Mouse (Mus musculus): ENCODE data around the gene Irs1. TPM values are rescaled to one million over a fixed set of nuclear protein-coding genes. Genes with fewer than 3 reads are reported as not detected.

The Irs1 gene
- polyA plus RNA-seq, 1 experiment from 2014 or later = 3.1 TPM

- no peak overlapping the region for H3K4me2 ChIP-seq (ENCODE audit: low read length)
- peak; percentile 58 for DNase-seq (ENCODE audit: low spot score)
- H3K27me3 ChIP-seq (ENCODE audit: insufficient read depth, low read length) = no peaks in the 10 kb centered on the region
- no peak for ATAC-seq (replicated peaks; ENCODE audit: low FRiP score, low read depth)
- H3K9me3 ChIP-seq (replicated peaks; ENCODE audit: low read length) = no peaks in the 10 kb centered on the region
- 40% methylated on average over 7 of the region's 7 CpGs for WGBS
- H3K4me3 ChIP-seq (replicated peaks; ENCODE audit: low read depth, low read length) = no peak overlapping the region
- no peaks in the 10 kb centered on the region for H3K36me3 ChIP-seq (ENCODE audit: insufficient read depth, low read length)
- no peak overlapping the region for H3K27ac ChIP-seq
- no peaks in the 10 kb centered on the region for H3K4me1 ChIP-seq (replicated peaks; ENCODE audit: insufficient read depth, low read length)
- TF ChIP-seq CTCF (IDR thresholded peaks at IDR 0.05; ENCODE audit: low read depth) = no peak
- H3K9ac ChIP-seq (ENCODE audit: low read depth, low read length) = no peak overlapping the region
Observed at GRCm38 (mm10) chr1:82200636-82201035, 90.6 kb downstream of the Irs1 start.

- no peak overlapping the region for H3K4me2 ChIP-seq (ENCODE audit: low read length)
- H3K36me3 ChIP-seq (ENCODE audit: insufficient read depth, low read length) = no peaks in the 10 kb centered on the region
- H3K27me3 ChIP-seq (ENCODE audit: insufficient read depth, low read length) = no peaks in the 10 kb centered on the region
- H3K9me3 ChIP-seq (replicated peaks; ENCODE audit: low read length) = no peaks in the 10 kb centered on the region
- no peak for TF ChIP-seq CTCF (IDR thresholded peaks at IDR 0.05; ENCODE audit: low read depth)
- DNase-seq (ENCODE audit: low spot score) = peak; percentile 77
- no peak overlapping the region for H3K4me3 ChIP-seq (replicated peaks; ENCODE audit: low read depth, low read length)
- WGBS = 16% methylated on average over 1 of the region's 1 CpGs
- H3K4me1 ChIP-seq (replicated peaks; ENCODE audit: insufficient read depth, low read length) = no peaks in the 10 kb centered on the region
- H3K27ac ChIP-seq = no peak overlapping the region; the same call in 1 of the 2 replicates
- H3K9ac ChIP-seq (ENCODE audit: low read depth, low read length) = no peak overlapping the region
- ATAC-seq (replicated peaks; ENCODE audit: low FRiP score, low read depth) = no peak
Observed at GRCm38 (mm10) chr1:82199918-82200317, 91.3 kb downstream of the Irs1 start.

DNA sequence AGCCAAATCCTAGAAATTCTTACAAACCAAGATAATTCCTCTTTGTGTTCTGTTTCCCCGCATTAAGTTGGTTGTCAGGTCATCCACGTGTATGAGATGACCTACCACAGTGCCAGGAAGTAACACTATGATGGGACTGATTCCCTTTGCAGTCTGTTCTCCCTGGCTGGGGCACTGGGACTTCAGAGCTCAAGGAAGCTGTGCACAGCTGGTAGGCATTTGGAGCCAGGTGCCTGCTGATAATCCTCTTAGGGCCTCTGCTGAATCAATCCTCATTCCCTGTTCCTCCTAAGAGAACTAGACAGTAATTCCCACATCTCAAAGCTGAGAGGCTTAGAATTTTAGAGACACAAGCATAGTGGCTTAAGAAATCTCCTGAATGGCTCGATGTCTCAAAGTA, 99.6 kb downstream of the Irs1 start:
- WGBS = 69% methylated on average over 3 of the region's 3 CpGs
- no peak overlapping the region for H3K27ac ChIP-seq
- no peak overlapping the region for H3K4me2 ChIP-seq (ENCODE audit: low read length)
- ATAC-seq (replicated peaks; ENCODE audit: low FRiP score, low read depth) = no peak
- H3K36me3 ChIP-seq (ENCODE audit: insufficient read depth, low read length) = no peaks in the 10 kb centered on the region
- no peak for TF ChIP-seq CTCF (IDR thresholded peaks at IDR 0.05; ENCODE audit: low read depth)
- no peak overlapping the region for H3K4me3 ChIP-seq (replicated peaks; ENCODE audit: low read depth, low read length)
- H3K4me1 ChIP-seq (replicated peaks; ENCODE audit: insufficient read depth, low read length) = no peaks in the 10 kb centered on the region
- DNase-seq (ENCODE audit: low spot score) = no peak
- no peaks in the 10 kb centered on the region for H3K9me3 ChIP-seq (replicated peaks; ENCODE audit: low read length)
- H3K27me3 ChIP-seq (ENCODE audit: insufficient read depth, low read length) = no peaks in the 10 kb centered on the region
- H3K9ac ChIP-seq (ENCODE audit: low read depth, low read length) = no peak overlapping the region

DNA sequence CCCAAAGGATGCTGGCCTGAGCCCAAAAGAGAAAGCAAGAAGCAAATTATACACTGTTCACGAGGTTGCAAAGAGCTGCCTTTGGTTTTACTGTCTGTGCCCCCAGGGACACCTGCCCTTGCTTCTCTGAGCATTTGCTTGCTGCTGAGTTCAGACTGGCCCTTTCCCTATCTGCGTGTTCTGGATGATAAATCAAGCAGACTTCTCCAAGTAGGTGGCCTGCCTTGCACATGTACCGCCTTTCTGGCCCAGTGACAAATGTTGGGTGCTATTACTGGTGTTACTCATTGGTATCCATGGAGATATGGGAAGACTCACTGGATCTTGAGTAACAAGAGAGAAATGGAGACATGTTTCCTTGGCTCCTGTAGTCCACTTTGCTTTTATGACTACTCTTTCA, 101.7 kb downstream of the Irs1 start:
- H3K36me3 ChIP-seq (ENCODE audit: insufficient read depth, low read length) = no peaks in the 10 kb centered on the region
- no peak overlapping the region for H3K4me2 ChIP-seq (ENCODE audit: low read length)
- DNase-seq (ENCODE audit: low spot score) (peak; percentile 31), ATAC-seq (replicated peaks; ENCODE audit: low FRiP score, low read depth) (no peak)
- H3K27me3 ChIP-seq (ENCODE audit: insufficient read depth, low read length) = no peaks in the 10 kb centered on the region
- no peak for TF ChIP-seq CTCF (IDR thresholded peaks at IDR 0.05; ENCODE audit: low read depth)
- H3K9ac ChIP-seq (ENCODE audit: low read depth, low read length) = no peak overlapping the region
- H3K4me1 ChIP-seq (replicated peaks; ENCODE audit: insufficient read depth, low read length) = no peaks in the 10 kb centered on the region
- no peak overlapping the region for H3K27ac ChIP-seq
- no peaks in the 10 kb centered on the region for H3K9me3 ChIP-seq (replicated peaks; ENCODE audit: low read length)
- 17% methylated on average over 3 of the region's 3 CpGs for WGBS
- H3K4me3 ChIP-seq (replicated peaks; ENCODE audit: low read depth, low read length) = no peak overlapping the region

DNA sequence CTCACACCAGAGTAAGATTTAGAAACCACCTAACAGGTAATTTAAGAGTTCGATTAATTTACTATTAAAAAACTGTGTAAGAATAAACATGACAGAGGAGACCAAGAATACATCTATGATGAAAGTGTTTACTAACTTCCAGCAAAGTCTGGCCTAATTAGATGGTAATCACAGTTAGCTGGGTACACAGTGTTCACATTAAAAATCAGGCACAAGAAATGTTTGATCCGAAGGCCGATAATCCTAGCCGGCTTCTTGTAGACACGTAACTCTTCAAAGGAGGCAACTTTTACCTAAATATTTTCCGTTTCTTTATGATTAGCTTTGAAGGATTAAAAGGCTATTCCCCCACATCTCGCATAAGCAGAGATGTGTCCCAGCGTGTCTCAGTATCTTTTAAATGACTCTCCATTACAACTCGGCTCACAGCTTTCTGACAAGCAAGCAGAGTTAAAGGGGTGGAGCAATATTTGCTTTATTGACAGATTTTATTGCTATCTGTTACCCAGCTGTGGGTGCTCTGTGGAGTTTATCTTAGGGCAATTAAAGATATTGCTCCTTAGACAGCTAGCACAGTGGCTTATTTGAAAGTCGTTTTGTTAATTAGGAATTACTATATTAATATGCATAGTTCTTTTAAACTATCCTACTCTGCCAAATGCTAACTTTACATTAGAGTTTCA, 102.5 kb downstream of the Irs1 start:
- Histone ChIP-seq H3K36me3 (ENCODE audit: insufficient read depth, low read length) (no peaks in the 10 kb centered on the region), H3K4me3 (replicated peaks; ENCODE audit: low read depth, low read length) (no peak overlapping the region), H3K4me2 (ENCODE audit: low read length) (no peak overlapping the region), H3K9me3 (replicated peaks; ENCODE audit: low read length) (no peaks in the 10 kb centered on the region), H3K27ac (no peak overlapping the region), H3K9ac (ENCODE audit: low read depth, low read length) (no peak overlapping the region), H3K27me3 (ENCODE audit: insufficient read depth, low read length) (no peaks in the 10 kb centered on the region), H3K4me1 (replicated peaks; ENCODE audit: insufficient read depth, low read length) (no peaks in the 10 kb centered on the region)
- 70% methylated on average over 10 of the region's 10 CpGs for WGBS
- DNase-seq (ENCODE audit: low spot score) (no peak), ATAC-seq (replicated peaks; ENCODE audit: low FRiP score, low read depth) (no peak)
- no peak for TF ChIP-seq CTCF (IDR thresholded peaks at IDR 0.05; ENCODE audit: low read depth)

DNA sequence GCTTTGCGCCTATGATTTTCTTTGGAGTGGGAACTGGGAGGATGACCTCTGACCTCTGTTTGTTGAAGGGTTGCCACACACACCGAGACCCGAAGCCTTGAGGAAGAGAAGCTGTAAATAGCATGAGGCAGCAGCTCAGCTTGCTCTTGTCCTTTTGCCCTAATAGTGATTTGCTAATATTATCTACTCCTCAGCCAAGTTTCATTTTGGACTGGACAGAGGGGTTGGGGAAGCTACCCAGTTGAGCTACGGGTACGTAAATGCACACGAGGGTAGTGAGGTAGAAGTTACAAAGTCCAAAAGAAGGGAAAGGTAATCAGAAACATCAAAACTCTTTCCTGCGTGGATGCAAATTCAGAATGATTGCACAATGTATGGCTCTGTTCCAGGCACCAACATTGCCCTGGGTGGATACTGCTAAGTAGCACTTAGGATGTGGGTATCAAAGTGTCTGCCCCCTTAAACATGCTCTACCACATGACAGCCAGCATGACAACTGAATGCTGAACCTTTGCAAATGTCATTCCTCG, 107.2 kb downstream of the Irs1 start:
- Histone ChIP-seq H3K9ac (ENCODE audit: low read depth, low read length) (no peak overlapping the region), H3K4me3 (replicated peaks; ENCODE audit: low read depth, low read length) (no peak overlapping the region), H3K4me1 (replicated peaks; ENCODE audit: insufficient read depth, low read length) (no peaks in the 10 kb centered on the region), H3K27me3 (ENCODE audit: insufficient read depth, low read length) (no peaks in the 10 kb centered on the region), H3K4me2 (ENCODE audit: low read length) (no peak overlapping the region), H3K36me3 (ENCODE audit: insufficient read depth, low read length) (no peaks in the 10 kb centered on the region), H3K9me3 (replicated peaks; ENCODE audit: low read length) (no peaks in the 10 kb centered on the region), H3K27ac (no peak overlapping the region)
- ATAC-seq (replicated peaks; ENCODE audit: low FRiP score, low read depth) = no peak
- DNase-seq (ENCODE audit: low spot score) = no peak
- TF ChIP-seq CTCF (IDR thresholded peaks at IDR 0.05; ENCODE audit: low read depth) = no peak
- 70% methylated on average over 8 of the region's 8 CpGs for whole genome bisulfite sequencing

Other genes with a start within 250 kb of the Irs1 start
- gene Gm9747, start 58.3 kb downstream of the Irs1 start, polyA plus RNA-seq (2015; fragmentation: Nextera tagmentation; extraction: Ambion mirVana) = 10.8 and 11.1 TPM in 2 replicates
- 8.0 and 8.6 TPM in 2 replicates for gene Rhbdd1, start 25.0 kb upstream of the Irs1 start, polyA plus RNA-seq (2015; fragmentation: Nextera tagmentation; extraction: Ambion mirVana)